29 mouse cellular contexts compared by ENCODE assay signal in the genomic region with DNA sequence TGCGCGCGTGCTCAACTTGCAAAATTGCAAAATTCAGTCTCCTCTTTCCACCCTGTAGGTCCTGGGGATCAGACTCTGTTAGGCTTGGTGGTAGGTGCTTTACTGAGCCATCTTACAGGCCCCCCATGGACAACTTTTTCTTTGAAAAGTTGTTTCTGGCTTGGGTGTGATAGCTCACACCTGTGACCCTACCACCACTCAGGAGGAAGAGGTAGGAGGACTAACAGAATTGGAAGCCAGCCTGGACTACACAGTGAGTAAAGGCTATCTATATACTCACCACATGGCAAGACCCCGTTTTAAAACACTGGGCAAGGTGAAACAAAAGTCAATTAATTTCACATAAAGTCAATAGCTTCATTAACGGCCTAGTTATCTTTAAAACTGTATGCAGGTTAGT. TPM values are rescaled to one million over a fixed set of nuclear protein-coding genes. Genes with fewer than 3 reads are reported as not detected.
A peak's percentile ranks its signal among the peaks of the same experiment; 100 is the strongest.
DNase-seq lines count a peak whose midpoint lies in the region; ATAC-seq and TF ChIP-seq lines count a peak whose summit lies in the region.
"Had no signal": no experiment of that assay in that cellular context is flagged by ENCODE, and none has a peak within 500 bp of the region (broad histone marks: within the 10 kb centered on the region; RNA-seq: fewer than 3 reads in every experiment).

No protein-coding gene starts in this region.

- H3K9me3 ChIP-seq in lung, embryonic 14.5 days (ENCODE audit: low read depth, low read length): no peaks in the 10 kb centered on the region
- H3K9me3 ChIP-seq in stomach, embryonic 15.5 days: no peaks in the 10 kb centered on the region
- no peaks in the 10 kb centered on the region for H3K9me3 ChIP-seq in stomach, postnatal 0 days (ENCODE audit: control insufficient read depth, low read length)
- H3K9me3 ChIP-seq: embryonic facial prominence, embryonic 12.5 days; forebrain, embryonic 15.5 days; liver, embryonic 13.5 days; neural tube, embryonic 12.5 days had no signal

- no peak for TF ChIP-seq EP300 in stomach, postnatal 0 days (optimal IDR thresholded peaks at IDR 0.05)

- peak; percentile 55 for DNase-seq in heart, adult 11 months
- no peak for DNase-seq in heart, adult 9 months (ENCODE audit: low spot score in 2 of 2)
- DNase-seq in lung, embryonic 14.5 days: no peak
- DNase-seq in lung, postnatal 14 days: no peak
- no peak for DNase-seq in stomach, postnatal 0 days (ENCODE audit: low spot score)
- DNase-seq in thymus, postnatal 25 days: no peak
- no peak for DNase-seq in natural killer cell, adult 2 months (ENCODE audit: low spot score in 2 of 2)
- DNase-seq: adrenal gland, postnatal 14 days; cerebellum, adult 11 months; cerebellum, adult 9-11 months; embryo, embryonic 11 days; gastrocnemius, adult 2 months; gastrocnemius, postnatal 36 days; heart, adult 2 months; heart, postnatal 14 days; kidney, adult 8-10 months; kidney, postnatal 14 days; layer of hippocampus, adult 9-11 months; liver, embryonic 13.5 days; lung, adult 2 months; right cerebral cortex, adult 18-20 months; thymus, adult 18-20 months; thymus, postnatal 36 days had no signal

- ATAC-seq in lung, embryonic 14.5 days (ENCODE audit: insufficient read depth): no peak
- no peak for ATAC-seq in stomach, embryonic 15.5 days (ENCODE audit: insufficient read depth, low FRiP score, low read depth)
- ATAC-seq in stomach, postnatal 0 days (ENCODE audit: low FRiP score, low TSS enrichment): no peak
- ATAC-seq: forebrain, embryonic 15.5 days; hindbrain, embryonic 16.5 days; midbrain, embryonic 16.5 days had no signal

- H3K4me2 ChIP-seq in lung, embryonic 14.5 days: peak overlapping the region; percentile 43
- no peak overlapping the region for H3K4me2 ChIP-seq in stomach, embryonic 15.5 days
- H3K4me2 ChIP-seq in stomach, postnatal 0 days (replicated peaks; ENCODE audit: low read depth): no peak overlapping the region
- H3K4me2 ChIP-seq: embryonic facial prominence, embryonic 12.5 days; forebrain, embryonic 15.5 days; neural tube, embryonic 12.5 days had no signal

- 88% methylated on average over 5 of the region's 5 CpGs for WGBS in lung, embryonic 14.5 days
- WGBS in stomach, embryonic 15.5 days: 88% methylated on average over 5 of the region's 5 CpGs
- WGBS in stomach, postnatal 0 days: 72% methylated on average over 5 of the region's 5 CpGs

- H3K27me3 ChIP-seq in lung, embryonic 14.5 days (ENCODE audit: insufficient read depth, low read length): no peaks in the 10 kb centered on the region
- no peaks in the 10 kb centered on the region for H3K27me3 ChIP-seq in stomach, embryonic 15.5 days (replicated peaks)
- no peaks in the 10 kb centered on the region for H3K27me3 ChIP-seq in stomach, postnatal 0 days (ENCODE audit: control insufficient read depth, insufficient read depth, low read length)
- H3K27me3 ChIP-seq: embryonic facial prominence, embryonic 12.5 days; forebrain, embryonic 15.5 days; liver, embryonic 13.5 days; neural tube, embryonic 12.5 days had no signal

- no peak overlapping the region for H3K4me3 ChIP-seq in lung, embryonic 14.5 days (ENCODE audit: low read depth, low read length)
- H3K4me3 ChIP-seq in stomach, embryonic 15.5 days (replicated peaks): no peak overlapping the region
- no peak overlapping the region for H3K4me3 ChIP-seq in stomach, postnatal 0 days (ENCODE audit: low read depth, low read length)
- H3K4me3 ChIP-seq: embryonic facial prominence, embryonic 12.5 days; forebrain, embryonic 15.5 days; gastrocnemius, adult 2 months; heart, adult 2 months; liver, embryonic 13.5 days; neural tube, embryonic 12.5 days had no signal

- TF ChIP-seq CTCF in lung, embryonic 14.5 days (IDR thresholded peaks at IDR 0.05; ENCODE audit: low read depth): no peak
- no peak for TF ChIP-seq CTCF in stomach, postnatal 0 days (IDR thresholded peaks at IDR 0.05; ENCODE audit: low read depth)

- peaks cover 23% of the 10 kb centered on the region for H3K36me3 ChIP-seq in lung, embryonic 14.5 days (ENCODE audit: insufficient read depth)
- H3K36me3 ChIP-seq in stomach, embryonic 15.5 days: peaks cover 6% of the 10 kb centered on the region
- 0 out of 2 replicates have a peak, but pooled peaks cover 2% of the 10 kb centered on the region for H3K36me3 ChIP-seq in stomach, postnatal 0 days (ENCODE audit: control insufficient read depth, insufficient read depth, low read length)

- peaks cover 15% of the 10 kb centered on the region for H3K4me1 ChIP-seq in lung, embryonic 14.5 days (ENCODE audit: insufficient read depth)
- H3K4me1 ChIP-seq in stomach, embryonic 15.5 days: peaks cover 10% of the 10 kb centered on the region
- H3K4me1 ChIP-seq in stomach, postnatal 0 days (replicated peaks; ENCODE audit: control insufficient read depth, insufficient read depth): no peaks in the 10 kb centered on the region; the same call in 1 of the 2 replicates

- H3K27ac ChIP-seq in lung, embryonic 14.5 days (ENCODE audit: low read depth): peak overlapping the region; percentile 65
- H3K27ac ChIP-seq in stomach, embryonic 15.5 days: peak overlapping the region; percentile 26
- no peak overlapping the region for H3K27ac ChIP-seq in stomach, postnatal 0 days (replicated peaks)
- H3K27ac ChIP-seq: embryonic facial prominence, embryonic 12.5 days; forebrain, embryonic 15.5 days; gastrocnemius, adult 2 months; heart, adult 2 months; liver, embryonic 13.5 days; neural tube, embryonic 12.5 days had no signal

- H3K9ac ChIP-seq in lung, embryonic 14.5 days: no peak overlapping the region; the same call in 1 of the 2 replicates
- H3K9ac ChIP-seq in stomach, embryonic 15.5 days: no peak overlapping the region
- H3K9ac ChIP-seq in stomach, postnatal 0 days (ENCODE audit: low read length): no peak overlapping the region
- H3K9ac ChIP-seq: embryonic facial prominence, embryonic 12.5 days; forebrain, embryonic 15.5 days; neural tube, embryonic 12.5 days had no signal

RNA-seq across cellular contexts. Expression of a gene that starts 3.4 kb away (rescaled TPM):
- polyA plus RNA-seq in lung, embryonic 14.5 days (2014; fragmentation: Nextera tagmentation; extraction: Ambion mirVana): 185 and 186 TPM in 2 replicates
- 98.5 and 101 TPM in 2 replicates for polyA plus RNA-seq in stomach, embryonic 15.5 days (2015; fragmentation: Nextera tagmentation; extraction: Ambion mirVana)
- polyA plus RNA-seq in stomach, postnatal 0 days (2015; fragmentation: Nextera tagmentation; extraction: Ambion mirVana): 46.0 and 48.0 TPM in 2 replicates

RNA-seq across cellular contexts. Expression of a gene that starts 3.5 kb away (rescaled TPM):
- polyA plus RNA-seq in lung, embryonic 14.5 days (2014; fragmentation: Nextera tagmentation; extraction: Ambion mirVana): 14.2 and 17.3 TPM in 2 replicates
- 10.9 and 11.4 TPM in 2 replicates for polyA plus RNA-seq in stomach, embryonic 15.5 days (2015; fragmentation: Nextera tagmentation; extraction: Ambion mirVana)
- 5.0 and 6.3 TPM in 2 replicates for polyA plus RNA-seq in stomach, postnatal 0 days (2015; fragmentation: Nextera tagmentation; extraction: Ambion mirVana)
